Mouse (Mus musculus) layer of hippocampus, adult 11-12 months (tissue): ENCODE measurements around the gene Fbp1.
"Not testable (repeated sequence)": the region's sequence is repeated elsewhere in the genome, so short reads cannot be mapped to it uniquely, and the experiment has no call there.

Experiments used
- DNase-seq: peaks from one replicate; pipeline ENCODE4 v3.0.0; 2022; ENCODE audit warnings: low spot score

Gene Fbp1

DNA sequence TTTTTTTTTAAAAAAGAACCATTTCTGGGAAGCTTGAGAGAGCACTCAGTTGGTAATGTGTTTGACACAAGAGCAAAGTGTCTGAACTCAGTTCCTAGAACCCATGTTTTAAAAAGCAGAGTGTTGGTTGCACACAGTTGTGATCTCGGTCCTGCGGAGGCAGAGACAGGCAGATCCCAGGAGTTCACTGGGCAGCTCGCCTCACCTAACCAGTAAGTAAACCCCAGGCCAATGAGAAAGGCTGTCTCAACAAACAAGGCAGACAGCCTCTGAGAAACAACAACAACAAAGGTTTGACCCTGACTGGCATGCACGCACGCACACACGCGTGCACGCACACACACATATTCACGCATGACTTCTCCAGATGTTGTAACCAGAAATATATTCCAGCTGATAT is 4.2 kb downstream of the Fbp1 start:
- no peak for DNase-seq

DNA sequence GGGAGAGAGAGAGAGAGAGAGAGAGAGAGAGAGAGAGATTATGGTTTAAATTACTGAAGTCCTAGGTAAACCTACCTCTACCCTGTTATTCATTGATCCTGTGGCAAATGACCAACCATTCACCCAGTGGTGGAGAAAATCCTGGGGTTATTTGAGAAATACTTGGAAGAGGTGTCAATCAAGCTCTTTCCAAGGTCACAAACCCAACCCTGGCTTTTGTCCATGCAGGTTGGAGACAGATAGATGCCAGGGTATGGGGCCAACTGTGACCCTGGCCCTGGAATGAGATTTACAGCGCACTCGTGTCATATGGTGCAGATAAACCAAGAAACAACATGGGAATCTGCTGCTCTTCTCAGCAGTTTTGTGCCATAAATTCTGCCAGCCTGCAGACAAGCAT is 4.6 kb downstream of the Fbp1 start:
- no peak for DNase-seq

DNA sequence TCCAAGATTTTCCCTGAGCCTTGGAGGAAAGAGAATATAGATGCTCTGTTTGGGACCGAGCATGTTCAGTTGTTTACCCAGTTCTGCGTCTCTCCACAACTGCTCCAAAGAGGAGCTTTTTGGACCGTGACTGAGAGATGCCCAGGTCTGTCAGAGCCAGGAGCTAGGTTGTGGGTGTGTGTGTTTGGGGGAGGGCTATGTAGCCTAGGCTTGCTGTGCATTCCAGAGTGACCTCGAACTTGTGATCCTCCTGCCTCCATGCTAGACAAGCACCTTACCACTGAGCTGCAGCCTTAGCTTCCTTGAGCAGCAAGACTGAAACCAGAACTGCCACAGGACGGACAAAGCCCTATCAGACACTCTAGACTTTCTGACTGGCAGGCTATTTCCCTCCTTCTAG is 5.2 kb downstream of the Fbp1 start:
- no peak for DNase-seq

DNA sequence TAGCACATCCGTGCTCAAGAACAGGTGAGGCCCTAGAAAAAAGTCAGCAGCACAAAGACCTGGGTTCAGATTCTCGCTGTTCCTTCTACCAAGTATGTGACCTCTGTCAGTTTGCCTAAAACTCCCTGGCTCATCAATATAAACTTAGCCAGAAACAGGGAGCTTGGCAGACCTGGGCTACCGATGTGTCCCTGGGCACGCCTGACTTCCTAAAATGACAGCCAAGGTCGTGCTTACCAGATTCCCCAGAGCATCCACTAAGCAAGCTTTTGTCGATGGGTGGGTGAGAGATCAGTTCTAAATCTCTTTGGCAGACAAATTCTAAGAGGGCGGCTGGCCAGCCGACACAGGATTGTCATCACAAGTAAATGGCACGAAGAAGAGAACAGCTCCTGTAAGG is 6.7 kb downstream of the Fbp1 start:
- DNase-seq = no peak

DNA sequence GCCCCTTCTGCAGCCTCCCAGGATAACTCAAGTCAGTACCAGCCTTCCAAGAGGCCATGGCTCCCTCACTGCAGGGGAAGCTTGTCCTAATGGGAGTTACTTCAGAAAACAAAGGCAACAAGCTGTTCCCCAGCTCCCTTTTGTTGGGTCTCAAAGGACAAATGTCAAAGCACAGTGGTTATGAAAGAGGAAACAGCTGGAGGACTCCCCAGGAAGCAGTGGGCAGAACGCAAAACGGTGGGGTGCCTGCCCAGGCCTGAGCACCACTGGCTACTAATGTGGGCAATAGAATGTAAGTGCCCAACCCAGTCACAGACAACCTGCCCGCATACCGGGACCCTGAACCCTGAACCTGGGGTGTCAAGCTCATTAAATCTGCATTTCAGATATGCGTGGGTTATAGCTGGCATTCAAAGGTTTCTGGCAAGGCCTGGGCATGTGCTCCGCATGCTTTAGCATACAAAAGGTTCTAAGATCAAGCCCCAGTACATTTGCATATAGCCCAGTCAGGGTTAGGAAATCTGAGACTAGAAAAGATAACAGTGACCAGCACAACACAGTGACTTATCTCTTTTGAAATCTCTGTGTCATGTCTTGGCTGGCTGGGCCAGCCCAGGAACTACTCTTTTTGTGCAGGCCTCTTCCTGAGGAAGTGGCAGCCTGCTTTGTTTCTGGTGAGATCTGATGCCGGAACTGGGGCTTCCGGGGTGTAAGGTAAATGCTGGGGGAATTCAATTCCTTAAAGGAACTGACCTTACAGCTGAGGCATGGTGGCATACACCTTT is 8.1 kb downstream of the Fbp1 start:
- DNase-seq = no peak

DNA sequence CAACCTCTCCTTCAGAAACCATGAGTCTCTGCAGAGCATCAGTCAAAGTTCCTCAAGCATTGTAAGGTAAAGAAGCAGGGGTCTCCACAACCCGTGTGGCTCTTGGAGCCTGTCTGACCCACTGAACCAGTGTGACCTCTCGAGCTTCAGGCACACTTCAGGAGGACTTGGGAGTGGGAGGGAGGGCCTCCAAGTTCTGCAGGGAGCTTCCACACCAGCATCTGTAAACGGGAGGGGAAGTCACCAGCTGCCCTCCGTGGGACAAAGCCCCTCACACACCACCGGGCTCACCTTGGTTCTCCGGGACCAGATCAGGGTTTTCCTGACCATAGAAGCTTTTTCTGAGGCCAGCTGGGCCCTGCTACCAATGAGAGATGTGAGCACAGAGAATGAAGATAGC is 8.7 kb downstream of the Fbp1 start:
- no peak for DNase-seq

DNA sequence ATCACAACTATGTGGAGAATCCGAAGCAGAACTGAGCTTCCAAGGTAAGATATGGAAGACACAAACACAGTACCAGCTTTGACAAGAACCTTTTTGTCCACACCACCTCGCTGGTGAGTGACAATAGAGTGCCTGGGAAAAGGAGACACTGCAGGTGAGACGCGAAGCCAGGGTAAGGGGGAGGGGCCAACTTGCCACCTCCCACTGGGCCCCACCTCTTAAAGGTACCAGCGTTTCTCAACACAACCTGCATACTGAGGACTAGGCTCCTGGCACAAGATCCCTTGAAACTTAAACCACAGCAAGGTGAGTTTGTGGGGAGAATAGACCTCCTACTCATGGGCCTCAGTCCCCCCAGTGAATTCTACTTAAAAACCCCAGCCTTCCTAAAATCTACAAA is 10.8 kb downstream of the Fbp1 start:
- DNase-seq = no peak

DNA sequence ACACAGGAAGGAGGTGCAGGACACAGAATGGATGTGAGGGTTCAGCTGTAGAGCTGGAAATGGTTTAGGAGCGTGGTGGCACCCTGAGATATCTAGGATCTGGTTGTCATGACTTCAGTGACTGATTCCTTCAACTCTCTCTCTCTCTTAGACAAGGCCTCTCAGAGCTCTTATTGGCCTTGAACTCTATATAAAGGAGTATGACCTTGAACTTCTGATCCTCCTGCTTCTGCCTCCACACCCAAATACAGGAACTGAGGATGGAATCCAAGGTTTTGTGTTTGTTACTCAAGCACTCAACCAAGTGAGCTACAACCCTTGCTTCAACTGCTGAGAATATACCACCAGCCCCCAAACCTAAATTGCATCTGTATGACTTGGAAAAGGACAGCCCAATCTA is 12.0 kb downstream of the Fbp1 start:
- DNase-seq = no peak

DNA sequence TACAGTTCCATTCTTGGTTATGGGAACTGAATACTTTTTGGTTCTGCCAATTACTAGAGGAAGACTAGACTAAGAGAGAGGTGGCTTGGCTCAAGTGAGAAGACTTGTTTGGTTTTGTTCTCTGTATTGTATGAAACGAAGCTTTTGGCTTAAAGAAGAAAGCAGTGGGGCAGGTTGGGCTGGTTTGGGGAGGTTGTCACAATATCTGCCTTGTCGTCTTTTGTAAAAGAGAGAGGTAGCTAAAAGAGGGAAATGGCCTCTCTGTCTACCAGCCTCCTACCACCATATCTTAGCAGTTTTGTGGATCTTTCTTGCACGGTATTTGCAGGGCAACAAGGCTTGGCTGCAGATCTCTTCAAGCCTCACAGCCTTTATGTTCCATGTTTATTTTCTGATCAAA is 15.8 kb downstream of the Fbp1 start:
- DNase-seq = no peak

DNA sequence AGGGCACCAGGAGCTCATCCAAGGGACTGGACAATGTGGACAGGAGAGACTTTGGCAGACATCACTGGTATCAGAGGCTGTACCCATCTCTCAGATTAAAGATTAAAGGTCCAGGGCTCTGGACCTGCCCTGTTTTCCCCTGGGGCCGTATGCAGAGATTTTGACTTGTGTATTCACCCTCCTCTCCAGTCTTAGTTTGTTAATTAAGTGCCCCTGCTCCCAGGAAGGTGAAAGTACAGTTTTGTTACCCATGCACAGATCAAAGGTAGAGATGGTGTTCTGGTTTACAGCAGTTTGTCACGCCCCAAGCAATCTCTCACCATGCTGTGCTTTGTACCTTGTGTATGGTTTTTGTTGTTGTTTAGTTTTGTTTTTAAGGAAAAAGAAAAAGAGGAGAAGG is 17.5 kb downstream of the Fbp1 start:
- no peak for DNase-seq

DNA sequence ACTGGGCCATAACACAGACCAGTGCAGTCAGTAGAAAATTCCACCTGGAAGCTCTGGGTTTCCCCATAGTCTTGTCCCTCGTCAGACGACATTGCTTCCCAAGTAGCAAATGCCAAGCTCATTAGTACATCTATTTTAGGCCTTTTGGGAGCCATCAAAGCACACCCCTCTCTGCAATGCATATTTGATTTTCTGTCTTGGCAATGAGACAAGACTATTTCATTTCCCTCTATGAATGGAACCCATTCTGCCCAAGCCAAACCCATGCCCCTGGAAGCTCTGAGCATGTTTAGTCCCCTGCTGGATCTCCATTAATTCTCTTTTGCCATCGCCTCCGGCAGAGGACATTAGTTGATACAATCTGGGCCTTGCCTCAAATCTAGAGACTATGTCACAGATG is 21.3 kb downstream of the Fbp1 start:
- no peak for DNase-seq

DNA sequence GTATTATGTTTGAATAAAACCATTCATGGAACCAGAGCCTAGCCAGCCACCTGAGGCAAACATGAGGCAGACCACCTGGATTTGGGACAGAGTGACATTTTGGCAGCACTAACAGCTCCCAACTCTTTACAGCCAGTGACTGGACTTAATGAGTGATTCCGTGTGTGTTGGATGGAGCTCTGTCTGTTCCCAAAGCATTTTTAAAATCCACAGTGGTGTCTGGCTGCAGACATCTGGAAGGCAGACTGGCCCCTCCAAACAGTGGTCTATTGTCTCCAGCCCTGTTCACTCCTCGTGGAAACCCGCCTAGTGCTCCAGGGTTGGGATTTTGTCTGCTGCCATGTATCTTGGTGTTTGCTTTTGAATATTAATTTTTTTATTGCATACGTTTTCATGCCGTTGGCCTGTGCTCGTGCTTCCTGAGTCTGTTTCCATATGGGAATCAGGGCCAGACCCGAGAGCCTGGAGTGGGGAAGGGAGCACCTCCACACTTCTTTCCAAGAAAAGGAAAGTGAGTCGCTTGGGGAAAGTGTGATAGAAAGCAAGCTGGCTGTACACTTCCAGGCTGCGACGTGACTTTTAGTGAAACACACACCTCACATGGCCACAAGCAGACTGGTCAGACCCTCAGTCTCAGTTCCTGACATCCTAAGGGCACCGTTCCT is 22.3 kb downstream of the Fbp1 start:
- no peak for DNase-seq

DNA sequence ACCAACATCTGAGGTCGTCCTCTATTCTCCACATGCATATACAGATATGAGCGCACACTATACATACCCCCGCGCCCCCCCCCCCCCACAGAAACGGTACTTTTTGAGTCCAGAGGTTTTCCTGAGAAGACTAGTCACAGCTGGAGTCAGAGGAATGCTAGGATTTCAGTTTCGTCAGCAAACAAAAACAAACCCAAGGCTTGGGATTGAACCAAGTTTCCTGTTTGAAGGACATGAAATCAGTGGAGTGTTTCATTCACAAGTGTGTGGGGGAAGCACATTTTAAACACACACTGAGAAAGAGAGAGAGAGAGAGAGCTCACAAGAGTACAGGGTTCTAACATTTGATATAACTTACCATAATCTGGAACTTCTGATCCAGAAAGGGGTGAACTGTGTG is 24.3 kb downstream of the Fbp1 start:
- DNase-seq = no peak

DNA sequence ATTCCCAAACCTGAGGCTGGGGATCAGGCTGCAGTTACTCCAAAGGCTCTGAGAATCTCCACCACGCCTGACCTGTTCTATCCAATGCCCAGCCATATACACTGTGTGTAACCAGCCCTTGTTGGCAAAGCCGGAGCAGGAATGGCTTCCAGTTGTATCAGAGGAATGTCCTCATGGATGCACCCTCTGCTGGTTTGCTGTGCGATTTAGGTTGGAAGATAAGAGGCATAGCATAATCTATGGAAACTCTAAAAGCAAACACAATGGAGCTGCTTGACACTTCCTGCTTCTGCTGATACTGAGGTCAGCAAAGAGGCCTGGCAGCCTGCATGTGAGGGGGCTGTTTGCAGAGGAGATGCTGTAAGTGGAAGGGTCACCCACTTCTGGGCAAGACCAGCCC is 25.2 kb downstream of the Fbp1 start:
- no peak for DNase-seq

DNA sequence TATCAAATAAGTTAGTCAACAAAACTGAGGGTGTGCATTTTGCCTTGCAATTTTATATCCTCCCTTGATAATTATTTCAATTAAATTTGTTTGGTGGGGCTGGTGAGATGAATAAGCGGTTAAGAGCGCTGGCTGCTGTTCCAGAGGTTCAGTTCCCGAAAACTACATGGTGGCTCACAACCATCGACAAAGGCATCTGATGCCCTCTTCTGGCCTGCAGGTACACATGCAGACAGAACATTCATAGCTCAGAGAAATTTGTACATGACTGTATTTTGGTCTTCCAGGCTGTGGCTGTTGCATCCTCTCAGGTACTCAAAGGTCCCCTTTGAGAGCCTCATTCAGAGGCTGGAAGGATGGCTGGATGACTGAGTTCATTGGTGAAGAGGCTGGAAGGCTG is 28.0 kb downstream of the Fbp1 start:
- DNase-seq = no peak

DNA sequence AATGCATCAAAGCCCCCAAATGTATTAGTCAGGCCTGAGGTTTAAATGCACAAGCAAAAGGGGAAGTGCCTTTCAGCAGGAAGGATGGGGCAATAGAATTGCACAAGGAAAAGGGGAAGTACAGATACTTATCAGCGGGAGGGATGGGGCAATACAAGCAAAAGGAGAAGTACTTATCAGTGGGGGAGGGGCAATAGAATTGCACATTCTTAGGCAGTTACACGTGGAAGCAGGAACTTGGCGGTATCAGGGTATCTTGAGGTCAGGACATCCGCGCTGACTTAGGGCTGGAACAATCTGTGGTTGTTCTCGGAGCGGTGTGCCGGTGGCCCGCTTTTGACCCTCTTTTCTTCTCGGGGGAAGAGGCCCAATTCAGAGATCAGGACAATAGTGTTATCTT is 28.8 kb downstream of the Fbp1 start:
- DNase-seq = not testable (repeated sequence)

DNA sequence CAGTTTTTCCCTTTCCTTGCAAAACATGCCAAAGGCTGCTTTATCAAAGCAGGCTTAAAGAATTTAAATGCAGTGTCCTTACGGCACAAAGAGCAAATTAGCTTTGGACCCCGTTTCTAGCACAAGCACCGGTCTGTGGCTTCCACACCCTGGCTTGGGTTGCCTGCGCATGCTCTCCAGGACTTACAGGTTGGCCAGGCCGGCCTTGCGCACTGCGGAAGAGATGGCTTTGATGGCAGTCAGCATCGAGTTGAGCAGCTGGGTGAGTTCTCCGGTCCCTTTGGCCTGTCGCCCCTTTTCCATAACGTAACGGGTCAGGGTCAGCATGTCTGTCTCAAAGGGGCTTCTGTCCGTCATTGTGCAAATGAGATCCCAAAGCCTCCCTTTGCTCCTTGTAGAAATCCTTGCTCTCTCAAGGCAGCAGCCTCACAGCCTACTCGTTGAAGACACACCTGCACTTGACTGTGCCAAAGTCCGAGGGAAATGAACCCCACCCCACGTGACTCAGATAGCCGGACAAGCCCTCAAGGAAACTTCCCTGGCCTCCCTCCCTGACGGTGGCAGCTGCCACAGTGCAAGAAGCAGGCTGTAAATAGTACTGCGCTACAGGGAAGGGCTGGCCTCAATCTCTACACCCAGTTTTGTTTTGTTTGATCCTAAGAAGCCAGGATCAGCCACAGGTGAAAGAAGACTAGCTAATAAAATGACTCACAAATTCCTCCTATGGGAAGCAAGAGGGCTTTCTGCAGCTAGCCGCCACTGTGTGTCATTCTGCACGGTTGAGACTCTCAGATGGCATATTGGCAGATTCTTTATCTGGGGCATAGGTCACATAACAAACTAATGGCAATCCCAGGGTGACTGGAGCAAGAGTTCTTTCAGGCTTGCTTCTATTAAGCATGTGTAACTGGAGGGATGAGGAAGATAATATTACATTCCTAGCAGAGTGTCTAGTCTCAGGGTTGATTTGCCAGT is 29.9 kb downstream of the Fbp1 start, which contains the start of gene Fbp2:
Gene Fbp2 (minus strand): TSS at position 482 of the 975 bp plus-strand sequence.
- DNase-seq = no peak

DNA sequence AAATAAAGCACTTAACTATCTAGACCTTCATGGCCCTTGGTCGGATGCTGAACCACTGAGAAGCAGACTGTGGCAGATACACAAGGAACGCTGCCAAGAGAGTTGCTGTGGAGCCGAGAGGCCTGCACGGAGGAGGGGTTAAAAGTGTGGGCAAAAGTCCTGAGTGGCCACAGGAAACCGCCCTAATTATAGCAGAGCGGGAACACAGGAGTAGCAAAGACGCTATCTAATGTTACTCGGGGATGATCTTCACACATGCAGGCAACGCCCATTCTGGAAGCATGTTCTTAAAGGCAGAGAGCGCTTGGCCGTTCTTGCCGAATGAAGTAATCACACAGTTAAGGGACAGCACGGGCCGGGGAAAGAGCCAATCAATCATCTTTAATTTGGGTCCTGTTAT is 31.2 kb downstream of the Fbp1 start:
- no peak for DNase-seq

DNA sequence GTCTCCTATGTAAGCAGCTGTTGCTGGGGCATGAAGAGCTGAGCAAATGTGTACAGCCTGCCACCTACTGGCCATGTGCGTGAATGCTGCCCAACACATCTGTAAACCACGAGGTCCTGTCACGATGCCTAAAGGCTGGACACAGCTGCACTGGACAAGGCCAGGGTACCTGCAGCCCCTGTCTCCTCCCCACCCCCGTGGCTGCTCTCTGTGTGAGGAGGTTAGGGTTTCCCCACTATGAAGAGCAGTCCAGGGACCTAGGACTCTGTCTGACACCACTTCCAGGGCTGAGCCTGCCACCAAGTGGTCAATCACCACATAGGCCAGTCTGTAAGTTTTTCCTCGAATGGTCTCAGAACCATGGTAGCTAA is 31.8 kb downstream of the Fbp1 start:
- peak; percentile 80 for DNase-seq

DNA sequence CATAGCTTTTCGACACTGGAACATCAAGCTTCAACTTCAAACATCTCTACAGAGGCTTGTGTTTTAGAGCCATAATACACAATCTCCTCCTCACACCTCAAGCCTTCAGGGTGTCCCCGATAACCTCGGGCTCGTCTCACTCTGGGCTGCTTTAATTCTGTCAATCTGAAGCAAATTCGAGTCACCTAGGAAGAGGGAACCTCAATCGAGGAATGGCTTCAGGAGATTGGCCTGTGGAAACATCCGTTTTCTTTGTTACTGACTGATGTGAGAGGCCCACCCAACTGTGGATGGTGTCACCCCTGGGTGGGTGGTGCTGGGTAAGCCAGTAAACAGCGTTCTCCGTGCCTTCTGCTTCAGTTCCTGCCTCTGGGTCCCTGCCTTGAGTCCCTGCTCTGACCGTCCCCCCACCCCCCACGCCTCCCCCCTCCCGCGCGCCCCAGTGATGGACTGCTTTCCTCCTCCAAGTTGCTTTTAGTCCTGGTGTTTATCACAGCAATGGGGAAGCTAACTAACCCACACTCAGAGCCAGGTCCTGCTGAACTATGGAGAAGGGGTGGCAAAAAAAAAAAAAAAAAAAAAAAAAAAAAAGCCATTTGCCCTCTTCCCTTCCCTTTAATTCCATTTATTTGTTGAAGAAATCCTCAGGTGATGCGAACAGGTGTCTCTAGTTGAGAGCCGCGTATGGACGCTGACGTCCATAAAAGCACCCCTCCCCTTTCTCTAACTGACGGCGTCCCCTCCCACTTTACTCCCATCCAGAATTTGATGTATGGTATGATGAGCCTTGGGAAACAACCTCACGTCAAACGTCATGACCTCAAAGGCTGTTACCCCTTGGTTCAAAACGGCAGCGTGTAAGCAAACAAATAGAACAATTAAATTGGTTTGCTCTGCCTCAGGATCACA is 32.4 kb downstream of the Fbp1 start:
- DNase-seq = no peak

DNA sequence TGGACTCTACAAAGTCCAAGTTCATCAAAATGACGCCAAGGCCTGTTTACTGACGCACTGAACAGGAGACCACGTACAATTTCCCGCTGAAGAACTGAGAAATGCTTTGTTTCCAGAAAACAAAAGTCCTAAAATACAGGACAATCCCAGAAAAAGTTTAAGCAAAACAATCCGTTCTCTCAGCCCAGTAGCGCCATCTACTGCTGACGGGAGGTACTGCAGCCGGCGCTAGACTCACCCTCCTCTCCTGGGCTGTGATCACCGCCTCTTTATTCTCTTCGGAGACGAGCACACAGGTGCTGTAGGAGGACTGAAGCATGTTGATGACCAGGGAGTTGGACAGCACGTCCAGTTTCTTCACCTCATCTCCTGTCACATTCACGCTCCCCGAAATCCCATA is 33.4 kb downstream of the Fbp1 start:
- peak; percentile 69 for DNase-seq

DNA sequence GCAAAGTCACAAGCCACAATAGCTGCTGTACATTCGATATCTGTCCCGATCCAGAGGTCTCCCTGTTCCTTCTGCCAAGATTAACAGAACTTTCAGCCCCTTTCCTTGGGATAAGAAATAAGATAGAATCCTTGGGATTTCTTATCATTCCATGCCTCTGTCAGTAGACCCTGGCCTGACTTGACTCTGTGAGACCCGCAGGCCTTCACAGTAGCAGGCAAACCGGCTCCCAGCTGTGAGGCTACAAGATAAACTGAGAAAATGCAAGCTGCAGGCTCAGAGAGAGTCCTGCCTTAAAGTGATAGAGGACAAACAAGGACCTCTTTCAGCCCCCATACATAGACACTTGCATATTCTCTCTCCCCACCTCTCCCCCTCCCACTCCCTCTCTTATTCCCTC is 54.7 kb downstream of the Fbp1 start:
- no peak for DNase-seq
